Mouse (Mus musculus): Measurements from ENCODE around the gene Hadhb. TPM values are rescaled to one million over a fixed set of nuclear protein-coding genes. Genes with fewer than 3 reads are reported as not detected.

Hadhb gene
- total RNA-seq, 1 experiment from 2014 or later: 54.9 TPM

DNA sequence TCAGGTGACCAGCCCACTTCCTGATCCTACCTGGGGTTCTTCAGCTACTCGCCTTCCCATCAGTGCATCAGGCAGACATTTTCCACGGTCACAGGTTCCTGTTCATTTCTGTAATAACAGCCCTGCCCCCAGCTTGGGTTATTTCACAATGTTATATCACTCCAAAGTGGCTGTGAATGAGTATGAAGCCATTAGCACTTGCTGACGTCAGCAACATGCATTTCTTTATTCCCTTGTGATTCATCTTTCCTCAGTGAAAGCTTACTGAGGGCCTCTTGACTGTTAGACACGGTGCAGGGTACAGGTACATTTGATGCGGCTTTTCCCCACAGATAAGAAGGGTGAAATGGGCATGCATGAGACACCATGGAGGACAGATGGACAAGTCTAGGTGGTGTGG, 60.9 kb downstream of the Hadhb start:
- ATAC-seq (ENCODE audit: extremely low read depth, insufficient number of reproducible peaks, low FRiP score, poor library complexity, severe bottlenecking): no peak

GRCm38 (mm10) chr5:30219715-30220114, 64.7 kb downstream of the Hadhb start:
- no peak for ATAC-seq (ENCODE audit: extremely low read depth, insufficient number of reproducible peaks, low FRiP score, poor library complexity, severe bottlenecking)

- no peak for ATAC-seq (ENCODE audit: extremely low read depth, insufficient number of reproducible peaks, low FRiP score, poor library complexity, severe bottlenecking)
Observed at GRCm38 (mm10) chr5:30220666-30221065, 65.6 kb downstream of the Hadhb start.

DNA sequence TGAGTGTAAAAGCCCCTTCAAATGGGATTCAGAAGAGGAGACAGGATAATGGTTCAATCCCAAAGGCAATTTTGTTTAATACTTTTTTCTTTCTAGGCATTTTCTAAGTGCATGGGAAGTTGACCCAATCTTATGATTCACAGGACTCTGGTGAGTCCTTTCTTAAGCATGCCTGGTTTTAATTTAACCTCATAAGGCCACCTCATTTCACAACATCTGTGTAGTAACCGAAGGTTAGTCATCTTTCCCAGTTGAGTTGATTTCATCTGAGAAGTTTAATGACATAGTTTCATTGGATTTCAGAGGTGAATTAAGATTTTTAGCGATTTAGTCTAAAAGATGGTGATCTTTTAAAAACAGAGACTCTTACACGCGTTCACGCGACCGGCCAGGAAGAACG, 67.6 kb downstream of the Hadhb start:
- no peak for ATAC-seq (ENCODE audit: extremely low read depth, insufficient number of reproducible peaks, low FRiP score, poor library complexity, severe bottlenecking)

GRCm38 (mm10) chr5:30230901-30231300, 75.9 kb downstream of the Hadhb start:
- ATAC-seq (ENCODE audit: extremely low read depth, insufficient number of reproducible peaks, low FRiP score, poor library complexity, severe bottlenecking): no peak

- no peak for ATAC-seq (ENCODE audit: extremely low read depth, insufficient number of reproducible peaks, low FRiP score, poor library complexity, severe bottlenecking)
Observed at GRCm38 (mm10) chr5:30231891-30232270, 76.8 kb downstream of the Hadhb start.

- peak; percentile 98 for ATAC-seq (ENCODE audit: extremely low read depth, insufficient number of reproducible peaks, low FRiP score, poor library complexity, severe bottlenecking)
Observed at GRCm38 (mm10) chr5:30232271-30232971, 77.4 kb downstream of the Hadhb start, which contains the start of gene Selenoi. Gene Selenoi, plus strand, starts transcription at chr5:30232581.

- ATAC-seq (ENCODE audit: extremely low read depth, insufficient number of reproducible peaks, low FRiP score, poor library complexity, severe bottlenecking): no peak
Observed at GRCm38 (mm10) chr5:30233042-30233441, 78.0 kb downstream of the Hadhb start.

- ATAC-seq (ENCODE audit: extremely low read depth, insufficient number of reproducible peaks, low FRiP score, poor library complexity, severe bottlenecking): no peak
Observed at GRCm38 (mm10) chr5:30233979-30234378, 78.9 kb downstream of the Hadhb start.

Other genes starting within 250 kb of the Hadhb start
- 1.0 and 1.1 TPM in 2 replicates for gene Il6, start 142.1 kb upstream of the Hadhb start, total RNA-seq (2017)
- 0.98 and 5.4 TPM in 2 replicates for gene Tyms, start 81.6 kb upstream of the Hadhb start, total RNA-seq (2017)
- gene Garem2, start 50.1 kb upstream of the Hadhb start, total RNA-seq (2017): not detected in 2 replicates
- gene 3110082J24Rik, start 49.2 kb upstream of the Hadhb start, total RNA-seq (2017): not detected in 2 replicates
- gene Hadha, start 86 bp upstream of the Hadhb start, total RNA-seq (2017): 106 and 107 TPM in 2 replicates
- gene Adgrf3, start 50.5 kb downstream of the Hadhb start, total RNA-seq (2017): not detected in 2 replicates
- gene Selenoi, start 77.3 kb downstream of the Hadhb start, total RNA-seq (2017): 18.3 and 20.9 TPM in 2 replicates
- 1.2 TPM in 1 of 2 replicates, not detected in the other for gene Drc1, start 126.1 kb downstream of the Hadhb start, total RNA-seq (2017)